Mouse (Mus musculus) hindbrain, embryonic 15.5 days (tissue): ENCODE measurements at regions not wholly inside any gene's neighbourhood (a gene's known extent, or its start where the extent isn't known, plus 50 kb on each side); places are given as distances from the start of the nearest gene placed in this dataset.

ENCODE experiments used
- ATAC-seq: fragments of 200-750 bp; cut with Nextera tagmentation; 2 replicates; pipeline ENCODE4 v1.8.0; 2017; ENCODE audit warnings: low read depth, moderate number of reproducible peaks, moderate TSS enrichment; ENCODE audit not compliant: low FRiP score
- H3K27ac ChIP-seq: fragments of 300-500 bp; sonication (generic); replicated peaks from 2 replicates; pipeline ENCODE4 v1.5.1; 2015; ENCODE audit warnings: mild to moderate bottlenecking, inconsistent platforms
- H3K27me3 ChIP-seq: fragments of 300-500 bp; sonication (generic); 2 replicates; pipeline ENCODE4 v1.6.1; 2015; ENCODE audit warnings: control low read depth, inconsistent platforms
- H3K36me3 ChIP-seq: fragments of 300-500 bp; sonication (generic); 2 replicates; pipeline ENCODE4 v1.6.1; 2015; ENCODE audit warnings: control low read depth, inconsistent platforms
- H3K4me1 ChIP-seq: fragments of 300-500 bp; sonication (generic); replicated peaks from 2 replicates; pipeline ENCODE4 v1.6.1; 2015; ENCODE audit warnings: control low read depth, inconsistent platforms
- H3K4me2 ChIP-seq: fragments of 300-500 bp; sonication (generic); 2 replicates; pipeline ENCODE4 v1.6.1; 2015; ENCODE audit warnings: moderate library complexity, mild to moderate bottlenecking, inconsistent platforms
- H3K4me3 ChIP-seq: fragments of 300-500 bp; sonication (generic); 2 replicates; pipeline ENCODE4 v1.5.1; 2015; ENCODE audit warnings: mild to moderate bottlenecking, inconsistent platforms
- H3K9ac ChIP-seq: fragments of 300-500 bp; sonication (generic); 2 replicates; pipeline ENCODE4 v1.6.1; 2015; ENCODE audit warnings: inconsistent platforms
- H3K9me3 ChIP-seq: fragments of 300-500 bp; sonication (generic); 2 replicates; pipeline ENCODE4 v1.6.1; 2016; ENCODE audit warnings: control low read depth, inconsistent platforms
- WGBS: fragments of 180-500 bp; shearing (Covaris S2); methylation state at CpG from one replicate; pipeline ENCODE4 v1.1.7; 2015; 5-methylcytosine and 5-hydroxymethylcytosine counted together

GRCm38 (mm10) chr9:122501864-122502341, 150.5 kb downstream of the Abhd5 start:
- Histone ChIP-seq H3K9me3 (no peaks in the 10 kb centered on the region), H3K27me3 (no peaks in the 10 kb centered on the region), H3K4me1 (peaks cover 14% of the 10 kb centered on the region), H3K9ac (no peak overlapping the region), H3K4me2 (no peak overlapping the region), H3K36me3 (no peaks in the 10 kb centered on the region), H3K4me3 (no peak overlapping the region), H3K27ac (peak overlapping the region; percentile 43)
- peak; percentile 27; the same call in 1 of the 2 replicates for ATAC-seq
- 33% methylated on average over 13 of the region's 13 CpGs for WGBS

- no peak overlapping the region for H3K4me2 ChIP-seq
- no peak overlapping the region for H3K9ac ChIP-seq
- no peak overlapping the region for H3K4me3 ChIP-seq
- WGBS = 68% methylated on average over 5 of the region's 5 CpGs
- ATAC-seq = no peak
- H3K4me1 ChIP-seq = no peaks in the 10 kb centered on the region; the same call in 1 of the 2 replicates
- no peaks in the 10 kb centered on the region for H3K27me3 ChIP-seq
- H3K9me3 ChIP-seq = no peaks in the 10 kb centered on the region
- no peaks in the 10 kb centered on the region for H3K36me3 ChIP-seq
- H3K27ac ChIP-seq = no peak overlapping the region
These were observed 170.2 kb downstream of the Abhd5 start for GRCm38 (mm10) chr9:122521569-122521968.

- Histone ChIP-seq H3K36me3 (no peaks in the 10 kb centered on the region), H3K4me3 (no peak overlapping the region), H3K9ac (no peak overlapping the region), H3K27me3 (no peaks in the 10 kb centered on the region), H3K27ac (no peak overlapping the region), H3K4me1 (peaks cover 3% of the 10 kb centered on the region; the same call in 1 of the 2 replicates), H3K9me3 (no peaks in the 10 kb centered on the region), H3K4me2 (no peak overlapping the region)
- ATAC-seq = no peak
- 16% methylated on average over 10 of the region's 10 CpGs for WGBS
These were observed 174.2 kb downstream of the Abhd5 start for GRCm38 (mm10) chr9:122525621-122526055.

GRCm38 (mm10) chr9:122528267-122528666, 176.9 kb downstream of the Abhd5 start:
- no peak overlapping the region for H3K9ac ChIP-seq
- no peak for ATAC-seq
- 67% methylated on average over 6 of the region's 6 CpGs for WGBS

GRCm38 (mm10) chr9:122529721-122530120, 178.3 kb downstream of the Abhd5 start:
- no peak overlapping the region for H3K9ac ChIP-seq
- no peaks in the 10 kb centered on the region for H3K27me3 ChIP-seq
- no peak for ATAC-seq
- H3K9me3 ChIP-seq = no peaks in the 10 kb centered on the region
- peaks cover 12% of the 10 kb centered on the region for H3K4me1 ChIP-seq
- no peaks in the 10 kb centered on the region for H3K36me3 ChIP-seq
- H3K27ac ChIP-seq = no peak overlapping the region
- no peak overlapping the region for H3K4me3 ChIP-seq
- no peak overlapping the region for H3K4me2 ChIP-seq

More at GRCm38 (mm10) chr9:122528267-122528666, 176.9 kb downstream of the Abhd5 start:
- no peaks in the 10 kb centered on the region for H3K36me3 ChIP-seq
- no peak overlapping the region for H3K27ac ChIP-seq
- no peaks in the 10 kb centered on the region for H3K9me3 ChIP-seq
- no peaks in the 10 kb centered on the region for H3K27me3 ChIP-seq
- H3K4me3 ChIP-seq = no peak overlapping the region
- H3K4me2 ChIP-seq = no peak overlapping the region
- peaks cover 3% of the 10 kb centered on the region; the same call in 1 of the 2 replicates for H3K4me1 ChIP-seq

- no peaks in the 10 kb centered on the region for H3K9me3 ChIP-seq
- no peak overlapping the region for H3K4me3 ChIP-seq
- H3K9ac ChIP-seq = no peak overlapping the region
- H3K4me2 ChIP-seq = no peak overlapping the region
- peaks cover 15% of the 10 kb centered on the region for H3K4me1 ChIP-seq
- no peaks in the 10 kb centered on the region for H3K36me3 ChIP-seq
- no peaks in the 10 kb centered on the region for H3K27me3 ChIP-seq
- ATAC-seq = no peak
- H3K27ac ChIP-seq = no peak overlapping the region
- WGBS = 75% methylated on average over 2 of the region's 2 CpGs
These were observed 180.4 kb downstream of the Abhd5 start for GRCm38 (mm10) chr9:122531806-122532205.

- Histone ChIP-seq H3K4me2 (no peak overlapping the region), H3K27ac (no peak overlapping the region), H3K9me3 (no peaks in the 10 kb centered on the region), H3K4me1 (peaks cover 13% of the 10 kb centered on the region), H3K4me3 (no peak overlapping the region), H3K9ac (no peak overlapping the region), H3K36me3 (no peaks in the 10 kb centered on the region), H3K27me3 (no peaks in the 10 kb centered on the region)
- WGBS = 26% methylated on average over 15 of the region's 15 CpGs
- ATAC-seq = peak; percentile 75
These were observed 182.9 kb downstream of the Abhd5 start for GRCm38 (mm10) chr9:122534121-122534814.

- Histone ChIP-seq H3K4me3 (no peak overlapping the region), H3K4me1 (peaks cover 13% of the 10 kb centered on the region), H3K9ac (no peak overlapping the region), H3K27ac (no peak overlapping the region), H3K36me3 (no peaks in the 10 kb centered on the region), H3K9me3 (no peaks in the 10 kb centered on the region), H3K4me2 (no peak overlapping the region), H3K27me3 (no peaks in the 10 kb centered on the region)
- no peak; the same call in 1 of the 2 replicates for ATAC-seq
- 46% methylated on average over 2 of the region's 2 CpGs for WGBS
These were observed 183.6 kb downstream of the Abhd5 start for GRCm38 (mm10) chr9:122534965-122535364.

GRCm38 (mm10) chr9:122540091-122540490, 188.7 kb downstream of the Abhd5 start:
- Histone ChIP-seq H3K4me2 (no peak overlapping the region), H3K4me3 (no peak overlapping the region), H3K36me3 (no peaks in the 10 kb centered on the region), H3K4me1 (no peaks in the 10 kb centered on the region), H3K27me3 (no peaks in the 10 kb centered on the region), H3K27ac (no peak overlapping the region), H3K9me3 (no peaks in the 10 kb centered on the region), H3K9ac (no peak overlapping the region)
- ATAC-seq = no peak
- WGBS = 55% methylated on average over 3 of the region's 3 CpGs

GRCm38 (mm10) chr9:122556051-122556450, 191.1 kb upstream of the Topaz1 start:
- no peak overlapping the region for H3K4me3 ChIP-seq
- whole genome bisulfite sequencing = 87% methylated on average over 9 of the region's 9 CpGs
- no peak overlapping the region for H3K4me2 ChIP-seq
- H3K4me1 ChIP-seq = no peaks in the 10 kb centered on the region
- no peaks in the 10 kb centered on the region for H3K36me3 ChIP-seq
- no peak overlapping the region for H3K9ac ChIP-seq
- no peaks in the 10 kb centered on the region for H3K27me3 ChIP-seq
- no peaks in the 10 kb centered on the region for H3K9me3 ChIP-seq
- no peak overlapping the region for H3K27ac ChIP-seq
- ATAC-seq = no peak

GRCm38 (mm10) chr9:122566060-122566459, 181.1 kb upstream of the Topaz1 start:
- H3K4me3 ChIP-seq = no peak overlapping the region
- H3K27me3 ChIP-seq = peaks cover 53% of the 10 kb centered on the region
- H3K4me1 ChIP-seq = peaks cover 27% of the 10 kb centered on the region
- H3K4me2 ChIP-seq = no peak overlapping the region
- no peaks in the 10 kb centered on the region for H3K36me3 ChIP-seq
- ATAC-seq = no peak
- 84% methylated on average over 3 of the region's 3 CpGs for WGBS
- H3K9me3 ChIP-seq = no peaks in the 10 kb centered on the region
- H3K9ac ChIP-seq = no peak overlapping the region
- H3K27ac ChIP-seq = no peak overlapping the region

GRCm38 (mm10) chr9:122568691-122569441, 178.3 kb upstream of the Topaz1 start:
- Histone ChIP-seq H3K4me2 (peak overlapping the region; percentile 84), H3K9ac (peak overlapping the region; percentile 53), H3K4me3 (peak overlapping the region; percentile 48), H3K36me3 (no peaks in the 10 kb centered on the region), H3K27ac (peak overlapping the region; percentile 85), H3K27me3 (peaks cover 49% of the 10 kb centered on the region), H3K4me1 (peaks cover 45% of the 10 kb centered on the region), H3K9me3 (no peaks in the 10 kb centered on the region)
- ATAC-seq = peak; percentile 68
- 1% methylated on average over 64 of the region's 68 CpGs for WGBS
